Mouse (Mus musculus): ENCODE data around the gene Gm3629.
"Not testable (repeated sequence)": the region's sequence is repeated elsewhere in the genome, so short reads cannot be mapped to it uniquely, and the experiment has no call there.

- TF ChIP-seq CTCF, EP300 (IDR thresholded peaks at IDR 0.05; ENCODE audit: low read depth): not testable (repeated sequence)
These were observed 14.1 kb upstream of the Gm3629 start for GRCm38 (mm10) chr14:6604551-6604950.
